Mouse (Mus musculus): ENCODE data around the gene Eva1c.

- TF ChIP-seq E2F4 (IDR thresholded peaks at IDR 0.05; ENCODE audit: insufficient replicate concordance, low read depth, low read length) (no peak), CTCF (conservative IDR thresholded peaks at IDR 0.05 in 1 of 2, IDR thresholded peaks at IDR 0.05 in 1 of 2; ENCODE audit: low read depth in 2 of 2, low read length in 2 of 2) (no peak), POLR2A (IDR thresholded peaks at IDR 0.05; ENCODE audit: low read depth, low read length) (no peak), ZKSCAN1 (IDR thresholded peaks at IDR 0.05; ENCODE audit: borderline replicate concordance, low read depth, low read length) (no peak), MAX (IDR thresholded peaks at IDR 0.05; ENCODE audit: low read length) (no peak), TCF12 (IDR thresholded peaks at IDR 0.05; ENCODE audit: low read depth, low read length) (no peak), EP300 (IDR thresholded peaks at IDR 0.05; ENCODE audit: low read length) (no peak), MAFK (IDR thresholded peaks at IDR 0.05; ENCODE audit: insufficient replicate concordance, low read length) (no peak), JUND (conservative IDR thresholded peaks at IDR 0.05; ENCODE audit: low read depth, low read length) (no peak), ETS1 (conservative IDR thresholded peaks at IDR 0.05; ENCODE audit: low read depth, low read length) (no peak), RAD21 (IDR thresholded peaks at IDR 0.05; ENCODE audit: low read depth, low read length) (no peak), KAT2A (IDR thresholded peaks at IDR 0.05; ENCODE audit: insufficient replicate concordance, low read length) (no peak), SMC3 (IDR thresholded peaks at IDR 0.05; ENCODE audit: low read depth, low read length) (no peak)
Measured at GRCm38 (mm10) chr16:90850881-90851280, 24.4 kb downstream of the Eva1c start.
